Mouse (Mus musculus): Measurements from ENCODE around the gene Olfr157. TPM values are rescaled to one million over a fixed set of nuclear protein-coding genes. Genes with fewer than 3 reads are reported as not detected.

The Olfr157 gene
- polyA plus RNA-seq, 1 experiment = 0.82 TPM

DNA sequence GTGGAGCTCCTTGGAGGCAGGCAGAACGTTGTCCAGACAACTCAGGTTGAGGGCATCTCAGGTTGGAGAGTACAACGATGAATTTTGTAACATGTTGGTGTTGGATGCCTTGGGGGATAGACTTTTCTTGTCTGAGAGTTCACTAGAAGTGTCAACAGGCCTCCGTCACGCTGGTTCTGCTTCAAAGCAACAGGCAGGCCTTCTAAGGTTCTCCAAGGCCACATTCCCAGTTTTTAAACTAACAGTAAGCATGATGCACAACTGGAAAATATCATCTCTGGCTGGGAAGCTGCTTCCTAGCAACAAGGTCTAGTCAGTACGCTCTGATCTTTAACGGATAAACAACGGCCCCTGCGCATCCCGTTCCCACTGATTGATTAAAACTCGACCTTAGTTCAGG lies 29.8 kb upstream of the Olfr157 start:
- 86% methylated on average over 10 of the region's 10 CpGs for WGBS
- Histone ChIP-seq H3K4me3 (replicated peaks; ENCODE audit: control insufficient read depth, low read depth, low read length) (no peak overlapping the region), H3K27ac (ENCODE audit: control insufficient read depth, insufficient read depth, low read depth, low read length, poor library complexity) (no peak overlapping the region), H3K4me1 (ENCODE audit: control insufficient read depth, insufficient read depth, low read length) (no peaks in the 10 kb centered on the region)
- TF ChIP-seq POLR2A (IDR thresholded peaks at IDR 0.05; ENCODE audit: borderline replicate concordance, control insufficient read depth, low read depth, low read length) (no peak), CTCF (IDR thresholded peaks at IDR 0.05; ENCODE audit: control insufficient read depth, insufficient read depth, low read length) (no peak)

DNA sequence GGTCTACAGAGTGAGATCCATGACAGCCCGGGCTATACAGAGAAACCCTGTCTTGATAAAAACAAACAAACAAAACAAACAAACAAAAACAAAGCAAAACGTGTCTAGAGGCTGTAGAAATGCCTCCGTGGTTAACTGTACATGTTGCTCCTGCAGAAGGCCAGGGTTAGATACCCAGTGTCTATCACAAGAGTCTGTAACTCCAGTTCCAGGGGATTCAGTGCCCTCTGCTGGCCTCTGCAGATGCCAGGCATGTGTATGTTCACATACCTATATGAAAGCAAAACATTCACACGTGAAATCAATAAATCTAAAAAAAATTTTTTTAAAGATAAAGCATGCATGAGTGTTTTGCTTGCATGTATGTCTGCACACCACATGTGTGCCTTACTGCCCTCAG lies 23.3 kb upstream of the Olfr157 start:
- no peaks in the 10 kb centered on the region for H3K4me1 ChIP-seq (ENCODE audit: control insufficient read depth, insufficient read depth, low read length)

DNA sequence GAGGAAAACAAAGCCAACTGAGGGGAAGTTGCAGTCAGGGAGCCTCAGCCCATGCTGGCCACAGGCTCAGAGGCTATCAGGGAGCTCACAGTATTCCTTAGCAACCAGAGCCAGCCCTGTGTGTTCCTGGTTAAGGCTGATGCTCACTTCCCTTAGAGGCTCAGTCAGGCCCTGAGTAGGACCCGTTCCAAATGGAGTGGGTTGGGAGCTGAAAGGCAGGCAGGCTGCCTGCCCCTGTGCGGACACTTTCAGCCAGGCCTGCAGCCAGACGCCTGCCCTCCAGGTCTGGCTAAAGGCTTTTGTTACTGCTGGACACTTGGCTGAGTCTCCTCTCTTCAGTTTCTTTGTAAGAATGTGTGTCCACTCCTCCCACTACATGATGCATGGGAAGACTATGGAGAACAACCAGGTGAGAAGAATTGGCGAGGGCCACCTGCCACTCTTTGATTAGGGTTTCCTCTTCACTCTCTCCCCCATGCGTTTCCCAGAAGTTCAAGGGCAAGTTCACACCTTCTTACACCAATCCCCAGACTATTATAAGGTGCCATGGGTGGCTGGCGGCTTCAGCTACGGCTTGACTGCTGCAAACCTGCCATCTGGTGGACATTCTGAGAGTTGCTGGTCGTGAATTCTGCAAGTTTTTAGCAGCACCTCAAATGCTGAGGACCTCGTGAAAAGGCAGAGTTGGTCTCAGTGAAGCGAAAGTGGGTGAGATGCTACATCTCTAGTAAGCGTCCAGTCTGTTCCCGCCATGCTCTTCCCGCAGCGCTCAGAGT lies 20.9 kb upstream of the Olfr157 start:
- Histone ChIP-seq H3K27ac (ENCODE audit: control insufficient read depth, insufficient read depth, low read depth, low read length, poor library complexity) (no peak overlapping the region), H3K4me3 (replicated peaks; ENCODE audit: control insufficient read depth, low read depth, low read length) (no peak overlapping the region), H3K4me1 (ENCODE audit: control insufficient read depth, insufficient read depth, low read length) (no peaks in the 10 kb centered on the region)
- TF ChIP-seq CTCF (IDR thresholded peaks at IDR 0.05; ENCODE audit: control insufficient read depth, insufficient read depth, low read length) (peak; percentile 75), POLR2A (IDR thresholded peaks at IDR 0.05; ENCODE audit: borderline replicate concordance, control insufficient read depth, low read depth, low read length) (no peak)
- WGBS = 21% methylated on average over 14 of the region's 14 CpGs

More for the DNA sequence above, 23.3 kb upstream of the Olfr157 start:
- 48% methylated on average over 4 of the region's 4 CpGs for WGBS
- TF ChIP-seq CTCF (IDR thresholded peaks at IDR 0.05; ENCODE audit: control insufficient read depth, insufficient read depth, low read length) (no peak), POLR2A (IDR thresholded peaks at IDR 0.05; ENCODE audit: borderline replicate concordance, control insufficient read depth, low read depth, low read length) (no peak)
- Histone ChIP-seq H3K27ac (ENCODE audit: control insufficient read depth, insufficient read depth, low read depth, low read length, poor library complexity) (no peak overlapping the region), H3K4me3 (replicated peaks; ENCODE audit: control insufficient read depth, low read depth, low read length) (no peak overlapping the region)

DNA sequence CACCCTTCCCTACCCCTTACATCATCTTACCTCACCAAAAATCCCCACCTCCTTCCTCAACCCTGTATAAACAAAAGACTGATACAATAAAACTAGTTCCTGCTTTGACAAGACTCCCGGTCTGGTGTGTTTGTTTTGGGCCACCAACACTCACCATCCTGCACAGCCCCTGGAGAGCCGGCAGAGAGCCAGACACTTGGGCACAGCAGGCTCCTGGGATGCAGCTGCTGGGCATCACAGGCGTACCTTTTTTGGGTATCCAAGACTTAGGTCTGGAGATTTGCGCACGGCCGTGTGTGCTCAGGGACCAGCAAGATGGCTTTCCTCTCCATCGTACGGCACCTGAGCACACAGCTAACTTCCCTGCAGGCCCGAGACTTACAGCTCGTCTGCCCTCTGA lies 19.9 kb upstream of the Olfr157 start:
- H3K4me1 ChIP-seq (ENCODE audit: control insufficient read depth, insufficient read depth, low read length) = no peaks in the 10 kb centered on the region
- TF ChIP-seq POLR2A (IDR thresholded peaks at IDR 0.05; ENCODE audit: borderline replicate concordance, control insufficient read depth, low read depth, low read length) (no peak), CTCF (IDR thresholded peaks at IDR 0.05; ENCODE audit: control insufficient read depth, insufficient read depth, low read length) (no peak)
- no peak overlapping the region for H3K4me3 ChIP-seq (replicated peaks; ENCODE audit: control insufficient read depth, low read depth, low read length)
- H3K27ac ChIP-seq (ENCODE audit: control insufficient read depth, insufficient read depth, low read depth, low read length, poor library complexity) = no peak overlapping the region
- 83% methylated on average over 10 of the region's 10 CpGs for WGBS

DNA sequence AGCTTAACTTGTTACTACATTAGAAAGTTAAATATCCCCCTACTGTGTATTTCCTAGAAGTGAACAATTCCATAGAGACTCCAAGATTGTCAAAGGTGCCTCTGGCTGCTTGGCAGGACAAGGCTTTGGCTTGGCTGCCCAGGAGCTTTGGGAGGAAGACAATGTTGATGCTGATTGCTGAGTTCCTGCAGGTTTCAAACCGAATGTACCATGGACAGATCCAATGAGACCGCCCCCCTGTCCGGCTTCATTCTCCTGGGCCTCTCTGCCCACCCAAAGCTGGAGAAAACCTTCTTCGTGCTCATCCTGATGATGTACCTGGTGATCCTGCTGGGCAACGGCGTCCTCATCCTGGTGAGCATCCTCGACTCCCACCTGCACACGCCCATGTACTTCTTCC lies 14.1 kb upstream of the Olfr157 start:
- TF ChIP-seq POLR2A (IDR thresholded peaks at IDR 0.05; ENCODE audit: borderline replicate concordance, control insufficient read depth, low read depth, low read length) (no peak), CTCF (IDR thresholded peaks at IDR 0.05; ENCODE audit: control insufficient read depth, insufficient read depth, low read length) (no peak)
- no peaks in the 10 kb centered on the region for H3K4me1 ChIP-seq (ENCODE audit: control insufficient read depth, insufficient read depth, low read length)
- H3K27ac ChIP-seq (ENCODE audit: control insufficient read depth, insufficient read depth, low read depth, low read length, poor library complexity) = no peak overlapping the region
- no peak overlapping the region for H3K4me3 ChIP-seq (replicated peaks; ENCODE audit: control insufficient read depth, low read depth, low read length)
- WGBS = 67% methylated on average over 8 of the region's 8 CpGs

DNA sequence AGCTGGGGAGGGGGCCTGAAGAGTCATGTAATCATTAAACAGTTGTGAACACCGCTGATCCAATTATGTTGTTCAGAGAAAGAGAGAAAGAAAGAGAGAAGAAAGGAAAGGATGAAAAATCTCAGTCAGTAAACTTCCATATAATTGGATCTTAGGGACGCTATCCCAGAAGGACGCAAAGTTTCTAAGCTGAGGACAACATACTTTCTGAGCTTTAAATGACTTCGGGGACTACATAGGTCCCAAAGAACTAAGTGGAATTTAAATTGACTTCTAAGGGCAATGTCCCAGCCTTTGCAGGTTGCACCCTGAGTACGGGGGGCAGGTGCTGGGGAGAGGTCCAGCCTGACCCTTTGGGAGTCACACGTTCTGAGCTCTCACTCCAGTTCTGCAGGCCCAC lies 11.3 kb upstream of the Olfr157 start, which contains the start of gene Olfr155:
Gene Olfr155 (plus strand): TSS at position 301 of the 400 bp plus-strand sequence.
- 82% methylated on average over 6 of the region's 6 CpGs for WGBS
- H3K27ac ChIP-seq (ENCODE audit: control insufficient read depth, insufficient read depth, low read depth, low read length, poor library complexity) = no peak within 1 kb of the TSS

DNA sequence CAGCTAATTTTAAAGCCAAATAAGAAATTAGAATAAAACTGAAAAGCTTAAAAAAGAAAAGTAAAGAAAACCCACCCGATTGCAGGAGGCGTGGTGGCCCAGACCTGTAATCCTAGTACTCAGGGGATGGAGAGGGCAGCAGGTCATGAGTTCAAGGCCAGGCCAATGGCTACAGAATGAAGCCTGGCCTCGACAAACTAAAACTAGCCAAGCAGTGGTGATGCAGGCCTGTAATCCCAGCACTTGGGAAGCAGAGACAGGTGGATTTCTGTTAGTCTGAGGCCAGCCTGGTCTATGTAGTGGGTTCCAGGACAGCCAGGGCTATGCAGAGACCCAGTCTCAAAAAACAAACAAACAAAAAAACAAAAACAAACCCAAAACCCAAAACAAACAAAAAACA lies 1.7 kb downstream of the Olfr157 start:
- Histone ChIP-seq H3K4me3 (replicated peaks; ENCODE audit: control insufficient read depth, low read depth, low read length) (no peak overlapping the region), H3K27ac (ENCODE audit: control insufficient read depth, insufficient read depth, low read depth, low read length, poor library complexity) (no peak overlapping the region), H3K4me1 (ENCODE audit: control insufficient read depth, insufficient read depth, low read length) (no peaks in the 10 kb centered on the region)
- 68% methylated on average over 3 of the region's 3 CpGs for WGBS
- no peak for TF ChIP-seq POLR2A (IDR thresholded peaks at IDR 0.05; ENCODE audit: borderline replicate concordance, control insufficient read depth, low read depth, low read length)

More for the DNA sequence above, 11.3 kb upstream of the Olfr157 start, which contains the start of gene Olfr155:
- TF ChIP-seq CTCF (IDR thresholded peaks at IDR 0.05; ENCODE audit: control insufficient read depth, insufficient read depth, low read length) = no peak
- TF ChIP-seq POLR2A (IDR thresholded peaks at IDR 0.05; ENCODE audit: borderline replicate concordance, control insufficient read depth, low read depth, low read length) = no peak
- Histone ChIP-seq H3K4me3 (replicated peaks; ENCODE audit: control insufficient read depth, low read depth, low read length) (no peak within 1 kb of the TSS), H3K4me1 (ENCODE audit: control insufficient read depth, insufficient read depth, low read length) (no peaks in the 10 kb centered on the region)

DNA sequence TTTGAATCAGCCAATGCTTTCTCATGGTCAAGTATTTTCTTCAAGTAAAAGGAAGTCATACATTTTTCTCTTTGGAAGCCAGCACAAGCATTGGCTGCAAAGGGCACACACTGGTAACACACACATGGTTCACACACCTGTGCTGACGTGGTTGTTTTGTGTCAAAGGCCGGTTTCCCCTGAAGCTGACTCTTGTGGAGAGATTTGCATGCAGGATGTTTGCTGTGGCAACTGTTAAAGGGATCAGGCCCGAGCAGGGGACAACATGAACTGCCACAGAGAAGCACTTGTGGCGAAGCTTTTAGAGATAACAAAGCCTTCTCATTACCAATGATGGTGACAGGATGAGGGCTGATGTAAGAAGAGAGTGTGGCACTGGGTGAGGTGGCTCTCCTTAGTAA lies 5.3 kb downstream of the Olfr157 start:
- 39% methylated on average over 4 of the region's 4 CpGs for WGBS
- TF ChIP-seq POLR2A (IDR thresholded peaks at IDR 0.05; ENCODE audit: borderline replicate concordance, control insufficient read depth, low read depth, low read length) (no peak), CTCF (IDR thresholded peaks at IDR 0.05; ENCODE audit: control insufficient read depth, insufficient read depth, low read length) (no peak)

More for the DNA sequence above, 5.3 kb downstream of the Olfr157 start:
- Histone ChIP-seq H3K4me3 (replicated peaks; ENCODE audit: control insufficient read depth, low read depth, low read length) (no peak overlapping the region), H3K27ac (ENCODE audit: control insufficient read depth, insufficient read depth, low read depth, low read length, poor library complexity) (no peak overlapping the region), H3K4me1 (ENCODE audit: control insufficient read depth, insufficient read depth, low read length) (no peaks in the 10 kb centered on the region)
